Mouse (Mus musculus) ES-E14 (cell line): ENCODE data around the gene Zfp57.

Experiments
- CHD2 ChIP-seq: IDR thresholded peaks from 2 replicates; pipeline ENCODE4 v1.6.1; 2014; ENCODE audit warnings: mild to moderate bottlenecking, low read depth, low read length, inconsistent platforms
- HCFC1 ChIP-seq: IDR thresholded peaks from 2 replicates; pipeline ENCODE4 v1.6.1; 2012; ENCODE audit warnings: low read length, inconsistent platforms, borderline replicate concordance; ENCODE audit not compliant: insufficient read depth
- MAFK ChIP-seq: IDR thresholded peaks from 2 replicates; pipeline ENCODE4 v1.6.1; 2014; ENCODE audit warnings: mild to moderate bottlenecking, low read depth, low read length, inconsistent platforms; ENCODE audit not compliant: insufficient read depth
- ZC3H11A ChIP-seq: IDR thresholded peaks from 2 replicates; pipeline ENCODE4 v1.6.1; 2012; ENCODE audit warnings: low read depth, mild to moderate bottlenecking, inconsistent platforms, low read length, borderline replicate concordance
- ZNF384 ChIP-seq: IDR thresholded peaks from 2 replicates; pipeline ENCODE4 v1.6.1; 2012; ENCODE audit warnings: low read depth, low read length, inconsistent platforms

DNA sequence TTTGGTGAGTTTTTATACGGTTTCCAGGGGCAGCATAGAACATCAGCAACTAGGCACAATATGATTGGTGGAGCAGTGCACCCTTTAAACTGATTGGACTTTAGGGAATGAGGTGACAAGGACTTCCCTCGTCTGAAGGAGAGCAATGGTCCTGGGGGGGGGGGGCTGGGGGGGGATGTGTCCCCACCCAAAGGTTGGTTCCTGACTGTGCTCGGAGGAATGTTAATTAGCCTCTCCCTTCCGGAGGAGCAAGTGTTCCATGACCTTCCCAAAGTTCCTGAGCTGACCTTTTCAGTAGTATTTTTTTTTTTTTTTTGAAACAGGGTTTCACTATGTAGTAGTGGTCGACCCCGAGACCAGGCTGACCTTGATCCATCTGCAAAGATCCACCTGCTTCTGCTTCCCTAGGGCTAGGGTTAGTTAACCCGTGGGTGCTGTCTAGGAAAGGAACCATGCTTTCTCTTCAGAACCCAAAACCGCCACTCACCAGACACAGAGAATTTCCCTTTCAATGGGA lies 27.6 kb upstream of the Zfp57 start:
- TF ChIP-seq ZC3H11A (no peak), CHD2 (0 out of 2 replicates have a peak, but pooled peaks have one; percentile 29), MAFK (no peak), ZNF384 (peak; percentile 98), HCFC1 (no peak)
